Mouse (Mus musculus) liver, postnatal 0 days (tissue): ENCODE results near the gene Robo1.

Experiments used
- CTCF ChIP-seq: sonication (generic); IDR thresholded peaks from 2 replicates; pipeline ENCODE4 v1.5.1; 2016; ENCODE audit warnings: antibody characterized with exemption, low read depth
- EP300 ChIP-seq: IDR thresholded peaks from 2 replicates; pipeline ENCODE4 v1.6.1; 2016; ENCODE audit warnings: antibody characterized with exemption, low read depth, mild to moderate bottlenecking

DNA sequence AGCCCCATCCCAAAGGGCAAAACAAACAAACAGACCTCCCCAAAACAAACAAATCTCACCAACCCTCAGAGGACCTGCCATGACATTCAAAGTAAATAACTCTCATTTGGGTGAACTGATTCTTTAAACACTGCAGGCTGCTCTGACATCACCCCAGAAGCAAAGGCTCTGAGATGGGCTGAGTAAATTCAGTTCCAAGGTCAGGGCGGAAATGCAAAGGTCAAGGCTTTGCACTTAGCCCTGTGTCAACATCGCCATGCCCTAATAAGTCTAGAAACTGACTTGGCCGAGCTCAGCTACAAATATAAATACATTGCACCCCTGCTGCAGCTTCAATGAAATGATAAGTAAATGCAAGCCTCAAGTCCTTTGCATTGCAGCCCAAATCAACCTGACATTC, 379.5 kb downstream of the Robo1 start:
- no peak for TF ChIP-seq CTCF
- TF ChIP-seq EP300 = no peak
